Mouse (Mus musculus): Measurements from ENCODE around the gene Vmn2r72. TPM values are rescaled to one million over a fixed set of nuclear protein-coding genes. Genes with fewer than 3 reads are reported as not detected.

Vmn2r72 gene
- not detected in 2 replicates for polyA plus RNA-seq (2011; ENCODE audit: insufficient read depth, insufficient read length, low read depth, missing spikeins)

DNA sequence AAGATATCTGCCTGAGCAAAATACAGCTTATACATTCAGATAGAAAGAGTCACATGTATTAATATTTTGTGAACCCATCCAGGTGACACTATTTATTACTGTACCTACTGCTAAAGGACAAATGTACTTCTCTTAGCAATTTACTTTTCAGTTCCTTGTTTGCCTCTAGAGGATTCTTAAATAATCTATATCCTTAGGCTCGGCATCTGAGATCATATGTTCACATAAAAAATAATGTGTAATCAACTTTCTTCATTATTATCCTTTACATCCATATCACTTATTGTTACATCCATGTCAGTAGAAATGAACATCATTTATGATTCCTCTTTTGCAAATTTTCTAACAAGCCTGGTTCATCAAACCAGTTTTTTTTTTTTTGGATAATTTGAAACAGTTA lies at the start of gene Vmn2r72:
Vmn2r72 (minus strand) TSS at position 101 of the 400 bp plus-strand sequence.
- no peak within 1 kb of the TSS for H3K4me3 ChIP-seq (ENCODE audit: low read depth, low read length)

More for the DNA sequence above, at the start of gene Vmn2r72:
- Histone ChIP-seq H3K27me3 (ENCODE audit: control insufficient read depth, insufficient read depth, low read length, poor library complexity, severe bottlenecking) (no peaks in the 10 kb centered on the region), H3K36me3 (ENCODE audit: control insufficient read depth, insufficient read depth, low read length, poor library complexity, severe bottlenecking) (no peaks in the 10 kb centered on the region), H3K9me3 (replicated peaks; ENCODE audit: control insufficient read depth, insufficient read depth, low read length, poor library complexity, severe bottlenecking) (no peaks in the 10 kb centered on the region), H3K27ac (ENCODE audit: insufficient read depth, low read length) (no peak within 1 kb of the TSS), H3K4me1 (ENCODE audit: control insufficient read depth, insufficient read depth, low read length) (no peaks in the 10 kb centered on the region), H3K9ac (ENCODE audit: low read depth, poor library complexity, severe bottlenecking) (no peak within 1 kb of the TSS)
- TF ChIP-seq POLR2A (IDR thresholded peaks at IDR 0.05; ENCODE audit: insufficient read depth, low read length) (no peak), EP300 (IDR thresholded peaks at IDR 0.05; ENCODE audit: insufficient read depth, low read depth, low read length) (no peak), CTCF (IDR thresholded peaks at IDR 0.05; ENCODE audit: low read depth, low read length) (no peak)

Other genes with a start within 250 kb of the Vmn2r72 start
- gene Vmn2r71, start 192.0 kb downstream of the Vmn2r72 start, polyA plus RNA-seq (2011; ENCODE audit: insufficient read depth, insufficient read length, low read depth, missing spikeins), result not detected in 2 replicates
- not detected in 2 replicates for gene Vmn2r70, start 185.9 kb downstream of the Vmn2r72 start, polyA plus RNA-seq (2011; ENCODE audit: insufficient read depth, insufficient read length, low read depth, missing spikeins)
- gene Vmn2r73, start 121.2 kb upstream of the Vmn2r72 start, polyA plus RNA-seq (2011; ENCODE audit: insufficient read depth, insufficient read length, low read depth, missing spikeins), result not detected in 2 replicates
- gene Vmn2r74, start 206.5 kb upstream of the Vmn2r72 start, polyA plus RNA-seq (2011; ENCODE audit: insufficient read depth, insufficient read length, low read depth, missing spikeins), result not detected in 2 replicates

All from ES-Bruce4 (cell line).